Mouse (Mus musculus) skeletal muscle tissue, adult 2 months (tissue): ENCODE results near the gene Btbd6.
A peak's percentile ranks its signal among the peaks of the same experiment; 100 is the strongest.

Source experiments
- DNase-seq: peaks from one replicate; pipeline ENCODE4 v3.0.0-alpha.2; 2012; ENCODE audit warnings: low read depth, low spot score

Gene Btbd6

DNA sequence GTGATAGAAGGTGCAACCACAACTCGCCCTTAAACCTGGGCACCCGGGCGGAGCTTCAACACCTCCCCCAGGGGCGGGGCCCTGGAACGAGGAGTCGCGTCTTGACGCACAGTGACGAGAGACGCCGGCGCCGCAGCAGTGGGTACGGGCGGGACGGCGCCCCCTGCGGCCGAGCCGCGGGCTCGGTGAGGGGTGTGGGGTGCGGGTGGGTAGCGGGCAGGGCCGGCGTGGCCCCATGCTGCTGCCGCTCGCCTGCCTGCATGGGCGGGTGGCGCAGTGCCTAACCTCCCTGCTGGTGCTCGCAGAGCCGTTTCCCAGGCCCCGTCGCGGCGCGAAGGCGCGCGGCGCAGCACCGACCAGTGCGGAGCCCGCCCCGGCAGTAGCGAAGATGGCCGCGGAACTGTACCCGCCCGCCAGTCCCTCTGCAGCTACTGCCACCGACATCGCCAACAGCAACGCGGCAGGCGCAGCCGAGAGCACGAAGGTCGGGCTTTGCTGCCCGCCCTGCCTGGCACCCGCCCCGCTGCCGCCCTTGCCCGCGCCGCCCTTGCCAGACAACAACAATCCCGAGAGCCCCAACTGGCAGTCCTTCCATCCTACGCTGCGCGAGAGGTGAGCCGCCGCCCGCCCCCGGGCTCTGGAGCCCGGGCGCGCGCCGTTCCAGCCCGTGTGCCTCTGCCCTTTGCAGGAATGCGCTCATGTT lies at the start of gene Btbd6:
Btbd6 (plus strand) TSS at position 112 of the 703 bp plus-strand sequence.
- DNase-seq = peak; percentile 76

DNA sequence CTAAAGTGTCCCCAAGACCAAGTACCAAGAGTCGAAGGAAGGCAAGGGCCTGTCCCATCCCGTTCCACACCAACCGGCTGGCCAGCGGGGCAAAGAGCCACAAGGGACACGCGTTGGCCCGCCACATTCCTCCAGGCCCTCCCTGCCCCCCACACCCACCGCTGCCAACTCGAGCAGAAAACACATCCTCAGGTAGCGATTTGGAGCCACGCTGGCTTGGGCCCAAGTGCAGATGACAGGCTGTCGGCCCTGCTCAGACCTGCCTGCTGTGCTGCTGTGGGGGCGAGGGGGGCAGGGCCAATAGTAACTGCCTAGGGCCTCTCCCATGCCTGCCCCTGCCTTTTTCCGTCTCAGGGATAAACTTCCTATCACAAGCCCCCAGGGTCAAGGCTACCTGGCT lies 49.0 kb upstream of the Btbd6 start:
- no peak for DNase-seq

DNA sequence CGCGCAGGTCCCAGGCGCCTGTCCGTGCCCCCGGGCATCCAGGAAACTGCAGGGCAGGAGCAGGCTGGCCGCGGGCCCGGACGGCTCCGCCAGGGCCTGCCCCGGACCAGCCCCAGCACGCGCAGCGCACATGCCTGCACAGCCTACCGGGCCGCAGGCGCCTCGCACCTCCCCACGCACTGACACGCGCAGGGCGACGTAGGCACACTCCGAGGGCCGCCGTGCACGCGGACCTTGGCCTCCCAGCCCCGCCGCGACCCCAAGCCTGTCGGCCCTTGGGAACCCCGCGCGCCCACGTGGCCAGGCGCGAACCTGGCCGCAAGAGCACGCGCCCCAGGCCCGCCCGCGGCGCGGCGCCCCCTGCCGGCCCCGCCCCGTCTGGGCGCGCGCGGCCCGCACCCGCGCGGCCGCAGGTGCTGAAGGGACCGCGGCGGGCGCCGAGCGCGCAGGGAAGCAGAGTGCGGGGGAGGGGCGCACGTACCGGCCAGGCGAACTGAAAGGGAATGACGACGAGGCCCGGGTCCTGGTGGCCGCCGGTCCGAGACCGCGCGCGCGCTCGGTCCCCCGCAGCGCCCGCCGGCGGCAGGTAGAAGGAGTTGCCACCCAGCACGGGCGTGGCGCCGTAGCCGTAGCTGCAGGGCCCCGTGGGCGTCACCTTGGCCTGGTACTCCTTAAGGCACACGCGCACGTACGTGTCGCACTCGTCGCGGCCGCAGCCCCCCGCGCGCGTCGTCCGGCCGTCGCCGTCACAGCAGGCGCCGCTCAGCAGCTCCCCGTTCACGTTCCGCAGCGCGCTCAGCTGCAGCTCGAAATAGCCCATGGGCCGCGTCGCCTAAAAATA lies 47.7 kb upstream of the Btbd6 start:
- DNase-seq = no peak

DNA sequence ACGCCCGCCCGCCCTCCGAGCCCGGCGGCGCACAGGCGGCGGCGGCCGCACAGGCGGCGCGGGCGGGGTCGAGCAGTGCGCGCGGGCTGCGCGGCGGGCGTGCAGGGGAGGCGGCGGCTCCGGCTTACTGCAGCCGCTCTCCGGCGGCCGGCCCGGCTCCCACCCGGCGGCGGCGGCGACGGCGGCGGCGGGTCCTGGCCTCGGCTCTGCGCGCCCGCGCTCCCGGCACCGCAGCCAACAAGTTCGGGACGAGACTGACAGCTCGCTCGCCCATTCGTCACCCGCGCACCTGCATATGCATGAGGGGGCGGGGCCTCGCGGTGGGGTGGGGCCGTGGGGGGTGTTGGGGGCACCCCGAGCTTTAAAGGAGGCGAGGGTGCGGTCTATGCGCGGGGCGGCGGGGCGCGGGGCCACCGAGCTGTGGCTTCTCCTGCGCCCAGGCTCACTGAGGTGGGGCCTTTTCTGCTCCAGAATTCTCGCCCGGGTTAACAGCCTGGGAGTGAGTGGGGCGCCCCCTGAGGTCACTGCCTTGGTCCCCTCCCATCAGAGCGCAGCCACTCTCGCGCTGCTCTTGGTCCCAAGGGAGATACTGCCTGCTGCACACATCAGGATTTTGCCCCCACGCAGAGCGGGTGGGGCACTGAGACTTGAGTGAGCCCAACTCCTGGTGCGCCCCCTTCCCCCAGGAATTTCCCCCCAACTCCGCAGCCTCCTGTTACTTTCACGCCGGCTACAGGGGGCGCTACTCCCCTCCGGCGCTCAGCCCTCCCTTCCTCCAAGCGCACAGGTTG lies 46.5 kb upstream of the Btbd6 start, which contains the start of gene Jag2:
Jag2 (minus strand) TSS at position 215 of the 791 bp plus-strand sequence.
- DNase-seq = peak; percentile 64

DNA sequence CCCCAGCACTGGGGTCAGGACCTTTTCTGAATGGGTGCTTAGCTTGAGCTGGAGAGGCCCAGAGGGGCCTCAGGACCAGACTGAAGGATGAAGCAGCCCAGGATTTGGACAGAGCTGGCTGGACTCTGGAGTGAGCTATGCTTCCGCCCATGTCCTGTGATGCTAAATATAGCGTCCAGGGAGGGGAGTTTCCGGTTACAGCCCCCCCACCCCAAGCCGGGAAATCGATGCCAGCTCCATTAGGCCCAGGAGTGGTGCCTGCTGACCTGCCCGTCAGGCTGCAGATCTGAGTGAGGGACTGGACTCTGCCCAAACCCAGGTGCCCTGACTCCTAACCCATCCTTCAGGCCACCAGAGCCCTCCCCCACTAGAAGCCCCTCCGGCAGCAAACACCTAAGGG lies 43.6 kb upstream of the Btbd6 start:
- DNase-seq = peak; percentile 83

DNA sequence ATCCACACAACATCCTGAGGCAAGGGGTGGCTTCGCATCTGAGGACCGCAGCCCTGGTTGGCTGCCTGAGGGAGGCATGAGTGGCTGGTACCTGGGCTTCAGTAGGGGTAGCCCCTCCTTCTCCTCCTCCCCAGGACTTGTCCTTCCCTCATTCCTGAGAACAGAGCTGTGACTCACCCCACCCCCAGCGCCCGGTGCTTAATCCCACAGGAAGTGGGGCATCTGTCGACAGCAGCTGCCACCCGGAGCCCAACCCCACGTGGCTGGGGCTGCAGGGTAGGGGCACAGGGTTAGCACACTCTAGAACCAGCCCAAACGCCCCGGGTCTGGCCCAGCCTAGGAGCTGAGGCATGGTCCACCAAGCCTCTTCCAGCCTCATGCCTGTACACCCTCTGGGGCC lies 38.4 kb upstream of the Btbd6 start:
- DNase-seq = no peak

DNA sequence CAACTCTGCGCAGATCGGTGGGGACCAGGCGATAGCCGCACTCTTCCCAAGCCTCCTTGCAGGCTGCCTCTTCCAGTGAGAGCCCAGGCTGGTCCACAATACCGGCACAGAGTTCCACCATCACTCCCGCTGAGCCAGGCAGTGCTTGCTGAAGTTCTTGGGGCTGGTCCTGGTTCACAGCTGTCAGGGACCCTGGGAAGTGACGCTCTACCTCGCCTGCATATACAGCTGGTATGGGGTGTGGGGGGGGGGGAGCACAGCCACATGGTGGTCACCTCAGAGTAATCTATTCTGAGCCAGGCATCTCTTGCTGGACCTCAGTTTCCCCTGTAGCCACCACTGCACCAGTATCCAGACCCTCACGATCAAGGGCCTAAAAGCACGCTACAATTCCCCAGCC lies 37.9 kb upstream of the Btbd6 start:
- DNase-seq = no peak

DNA sequence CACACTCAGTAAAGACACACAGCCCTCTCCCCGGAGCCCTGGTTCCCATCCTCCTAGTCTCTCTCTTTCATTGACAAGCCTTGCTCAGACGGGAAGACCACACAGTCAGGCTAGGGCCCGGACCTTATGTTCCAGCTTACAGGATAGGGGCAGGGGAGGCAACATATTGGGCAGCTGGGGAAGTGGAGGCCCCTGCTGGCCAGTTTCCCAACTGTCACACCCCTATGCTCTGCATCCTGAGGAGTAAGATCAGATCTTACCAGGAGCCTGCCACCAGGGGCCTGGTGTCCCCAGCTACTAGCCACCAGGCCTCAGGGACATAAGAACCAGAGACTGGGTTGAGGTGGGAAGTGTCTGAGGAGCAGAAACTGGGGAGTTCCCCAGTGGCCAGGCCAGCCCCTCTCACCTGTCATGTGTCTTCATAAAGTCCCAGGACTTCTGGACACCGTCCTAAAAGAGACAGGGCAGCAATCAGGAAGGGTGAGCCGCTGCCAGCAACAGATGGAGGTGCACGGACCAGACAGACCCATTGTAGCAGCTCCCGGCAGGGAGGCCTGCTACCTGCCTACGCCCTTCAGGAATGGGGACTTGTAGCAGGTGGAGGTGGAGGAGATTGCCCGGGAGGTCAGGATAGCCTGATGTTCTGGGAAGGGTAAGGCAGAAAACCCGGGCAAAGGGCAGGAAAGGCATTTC lies 37.3 kb upstream of the Btbd6 start:
- DNase-seq = no peak

DNA sequence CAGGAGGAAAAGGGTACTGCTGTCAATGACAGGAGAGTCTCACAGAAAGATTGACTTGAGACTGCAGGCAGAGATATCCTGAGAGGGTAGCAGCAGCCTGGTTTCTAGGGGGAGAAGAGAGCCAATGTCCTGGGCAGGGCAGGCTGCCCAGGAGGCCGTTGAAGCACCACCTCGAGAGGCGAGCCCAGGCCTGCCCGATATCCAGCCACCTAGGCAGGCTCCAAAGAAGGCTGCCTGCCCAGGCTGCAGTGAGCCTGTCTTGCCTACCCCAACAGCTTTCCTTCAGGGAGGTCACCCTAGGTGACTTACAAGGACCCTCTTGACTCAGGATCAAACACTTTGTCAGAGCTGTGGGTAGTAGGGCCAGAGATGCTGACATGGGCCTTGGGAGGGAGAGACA lies 36.0 kb upstream of the Btbd6 start:
- no peak for DNase-seq

DNA sequence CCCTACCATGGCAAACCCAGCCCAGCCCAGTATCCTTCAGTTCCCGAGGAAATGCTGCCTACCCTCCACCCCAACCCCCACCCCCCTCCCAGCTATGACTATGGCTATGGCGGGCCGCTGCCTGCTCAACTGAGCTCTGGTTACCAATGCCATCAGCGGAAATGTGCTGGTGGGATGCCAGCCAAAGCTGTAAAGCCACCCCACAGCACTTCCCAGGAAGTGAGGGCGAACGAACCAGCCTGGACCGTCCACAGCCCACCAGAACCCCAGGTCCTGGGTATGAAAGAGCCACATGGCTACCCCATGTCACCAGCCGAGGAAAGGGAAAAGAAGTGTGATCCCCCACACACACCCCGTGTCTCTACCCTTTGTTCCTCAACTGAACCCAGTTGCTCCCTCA lies 35.6 kb upstream of the Btbd6 start:
- no peak for DNase-seq

DNA sequence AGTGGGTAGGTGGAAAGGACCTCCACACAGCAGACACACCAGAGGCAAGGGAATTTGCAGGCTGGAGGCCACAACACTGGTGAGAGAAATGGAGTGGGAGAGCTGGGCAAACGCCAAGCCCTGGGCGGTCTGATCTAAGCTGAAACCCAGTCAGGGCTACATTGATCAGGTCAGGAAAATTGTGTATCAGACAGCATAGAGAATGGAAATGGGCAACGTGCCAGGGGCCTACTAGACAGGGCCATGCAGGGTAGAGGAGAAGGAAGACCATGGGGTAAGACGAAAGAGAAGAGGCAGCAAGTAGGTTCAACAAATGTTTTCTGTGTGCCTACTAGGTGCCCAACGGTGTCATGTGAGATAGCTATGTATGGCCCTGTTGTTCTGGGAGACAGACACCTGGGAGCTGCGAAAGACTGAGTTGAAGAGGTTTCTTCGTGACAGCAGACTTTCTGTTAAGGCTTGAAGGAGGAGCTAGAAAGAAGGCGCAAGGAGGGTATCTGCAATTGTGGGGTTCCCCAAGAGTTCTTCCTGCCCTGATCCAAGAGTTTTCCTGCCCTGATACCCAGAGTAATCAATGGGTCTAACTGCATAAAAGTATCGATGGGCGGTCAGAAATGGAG lies 35.0 kb upstream of the Btbd6 start:
- no peak for DNase-seq

DNA sequence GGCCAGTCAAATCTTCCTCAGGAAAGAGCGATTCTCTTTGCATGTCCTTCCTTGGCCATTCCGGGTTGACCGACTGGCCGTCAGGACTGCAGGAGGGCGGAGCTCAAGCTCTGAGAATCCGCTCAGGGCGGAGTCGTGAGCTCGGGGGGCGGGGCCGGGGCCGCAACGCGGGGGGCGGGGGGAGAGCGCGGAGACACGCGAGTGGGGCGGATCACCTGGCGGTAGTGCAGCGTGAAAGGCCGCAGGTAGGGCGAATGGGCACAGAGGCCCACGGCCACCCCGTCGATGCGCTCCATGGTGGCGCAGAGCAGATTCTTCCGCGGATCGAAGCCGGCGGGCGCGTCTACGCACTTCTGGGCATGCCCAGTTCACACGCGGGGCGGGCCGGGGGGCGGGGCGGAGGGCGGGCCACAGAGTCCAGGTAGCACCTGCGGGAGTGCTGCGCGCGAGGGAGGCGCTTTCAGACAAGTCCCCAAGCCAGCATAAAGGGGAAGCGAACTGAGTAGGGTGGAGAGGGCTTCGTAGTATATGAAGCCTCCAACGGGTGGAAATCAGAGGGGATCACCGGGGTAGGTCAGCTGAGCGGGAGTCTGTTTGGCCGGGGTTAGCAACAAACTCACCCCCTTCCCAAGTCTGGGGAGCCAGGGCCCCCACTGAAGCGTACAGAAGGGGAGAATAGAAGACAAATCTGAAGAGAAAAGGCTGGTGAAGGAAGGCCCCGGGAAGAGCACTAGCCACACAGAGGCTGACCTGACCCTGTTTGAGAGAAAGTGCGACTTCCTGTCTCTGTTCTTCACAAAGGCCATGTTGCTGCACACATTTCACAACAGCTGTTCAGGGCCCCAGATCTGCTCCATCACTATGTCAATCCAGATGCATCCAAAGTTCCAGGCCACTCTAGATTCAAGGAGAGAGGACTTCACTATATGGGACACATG lies 34.2 kb upstream of the Btbd6 start, which contains the start of gene Nudt14:
Nudt14 (minus strand) TSS at position 349 of the 938 bp plus-strand sequence.
- DNase-seq = peak; percentile 64

DNA sequence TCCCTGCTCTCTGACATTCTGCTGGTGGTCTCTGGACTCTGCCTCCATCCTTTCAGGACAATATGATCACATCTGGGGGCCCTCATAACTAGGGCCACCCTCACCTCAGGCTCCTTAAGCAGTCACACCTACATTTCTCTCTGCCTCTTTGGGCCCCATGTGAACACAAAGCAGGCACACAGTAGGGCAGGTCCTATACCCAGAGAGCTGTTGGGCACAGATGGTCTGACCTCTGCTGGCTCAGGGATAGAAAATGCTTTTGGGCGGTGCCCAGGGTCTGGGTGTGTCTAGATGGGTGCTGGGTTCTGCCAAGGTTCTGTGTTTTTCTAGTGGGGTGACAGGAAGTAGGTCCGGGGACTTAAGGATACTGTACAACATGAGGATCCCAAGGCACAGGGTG lies 32.6 kb upstream of the Btbd6 start:
- no peak for DNase-seq

DNA sequence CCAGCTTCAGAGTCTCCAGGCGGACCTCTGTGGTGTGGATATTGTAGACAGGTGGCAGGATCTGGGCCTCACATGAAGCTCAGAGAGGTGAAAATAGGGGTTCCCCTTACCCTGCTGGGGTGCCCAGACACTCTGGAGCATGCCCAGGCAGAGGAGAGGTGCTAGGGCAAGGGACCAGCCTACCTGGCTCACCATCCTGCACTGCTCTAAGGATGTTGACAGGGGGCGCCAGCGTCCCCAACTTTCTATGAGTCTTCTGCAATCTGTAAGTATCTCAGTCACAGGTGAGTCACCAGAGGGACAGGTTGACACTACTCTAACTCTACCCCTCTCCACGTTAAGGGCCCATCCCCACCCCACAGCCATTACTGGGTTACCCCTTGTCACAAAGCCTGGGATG lies 29.0 kb upstream of the Btbd6 start:
- no peak for DNase-seq

DNA sequence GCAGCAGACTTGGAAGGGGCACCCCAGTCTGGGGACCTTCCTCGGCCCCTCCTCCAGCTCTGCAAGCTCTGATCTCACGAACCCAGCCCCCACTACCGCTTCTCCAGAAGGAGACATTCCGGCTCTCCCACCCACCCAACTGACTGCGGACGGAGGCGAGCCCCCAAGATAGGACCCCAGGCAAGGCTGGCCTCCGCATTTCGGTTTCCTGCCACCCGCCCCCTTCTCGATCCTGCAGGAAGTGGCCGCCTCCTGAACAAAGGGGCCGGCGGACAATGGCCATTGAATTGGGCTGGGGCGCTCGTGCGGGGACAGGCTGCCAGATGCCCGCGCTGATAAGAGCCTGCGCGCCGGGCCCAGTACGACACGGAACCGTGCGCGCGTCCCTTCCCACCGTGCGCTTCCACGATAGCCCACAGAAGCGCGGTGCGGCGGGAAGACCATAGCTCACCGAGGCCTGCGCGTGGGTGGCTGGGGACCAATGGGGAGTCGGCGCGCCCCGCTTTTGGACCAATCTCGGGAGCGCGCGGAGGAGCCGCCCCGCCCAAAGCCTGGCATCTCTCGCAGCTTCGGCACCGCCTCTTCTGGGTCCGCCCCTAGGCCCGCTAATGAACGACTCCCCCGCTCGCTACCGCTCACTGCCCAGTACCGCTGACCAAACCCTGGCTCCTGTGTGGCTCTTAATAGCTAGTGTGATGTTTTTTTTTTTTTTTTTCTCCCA lies 26.1 kb upstream of the Btbd6 start:
- DNase-seq = peak; percentile 46

DNA sequence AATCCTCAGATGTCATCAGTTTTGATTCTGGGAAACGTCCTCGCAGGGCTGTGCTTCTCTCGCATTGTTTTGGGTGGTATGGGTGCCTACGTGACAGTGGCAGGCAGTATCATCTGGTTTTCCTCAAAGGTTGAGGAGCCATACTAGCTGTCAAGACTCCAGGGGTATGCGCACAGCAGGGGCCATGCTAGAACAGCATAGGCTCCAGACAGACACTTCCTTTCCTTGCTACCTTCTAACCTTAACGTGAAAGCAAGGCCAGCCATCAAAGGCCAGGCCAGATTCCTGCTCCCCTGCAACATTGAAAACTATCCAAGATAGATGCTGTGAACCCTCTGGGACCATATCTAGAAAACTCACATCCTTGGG lies 25.5 kb upstream of the Btbd6 start:
- no peak for DNase-seq

DNA sequence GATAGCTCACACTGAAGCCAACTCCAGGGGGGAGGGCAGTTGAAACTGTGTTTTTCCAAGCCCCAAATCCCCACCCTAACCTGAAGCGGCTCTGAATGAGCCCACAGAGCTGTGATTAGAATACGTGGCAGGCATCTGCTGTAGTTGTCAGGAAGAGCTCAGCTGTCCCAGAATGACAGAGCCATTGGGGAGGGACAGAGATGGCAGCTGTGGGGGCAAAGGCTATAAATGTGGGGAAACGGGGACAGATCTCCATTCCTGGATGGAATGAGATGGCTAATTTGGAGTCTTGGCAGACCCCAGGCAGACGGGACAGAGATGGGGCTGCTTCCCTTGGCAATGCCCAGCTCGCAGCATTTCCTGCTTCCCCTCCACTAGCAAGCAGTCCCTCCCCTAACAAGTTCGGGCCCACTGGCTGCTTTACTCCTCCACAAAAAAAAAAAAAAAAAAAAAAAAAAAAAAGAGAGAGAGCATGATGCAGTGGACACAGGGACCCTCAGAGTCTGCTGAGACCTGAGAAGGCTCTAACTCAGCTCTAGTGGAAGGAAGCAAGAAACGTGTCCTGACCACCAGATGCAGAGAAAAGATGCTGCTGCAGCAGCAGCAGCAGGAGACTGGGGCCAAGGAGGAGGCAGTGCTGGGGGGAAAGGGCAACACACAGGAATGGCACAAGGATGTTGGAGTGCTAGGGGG lies 25.0 kb upstream of the Btbd6 start:
- no peak for DNase-seq

DNA sequence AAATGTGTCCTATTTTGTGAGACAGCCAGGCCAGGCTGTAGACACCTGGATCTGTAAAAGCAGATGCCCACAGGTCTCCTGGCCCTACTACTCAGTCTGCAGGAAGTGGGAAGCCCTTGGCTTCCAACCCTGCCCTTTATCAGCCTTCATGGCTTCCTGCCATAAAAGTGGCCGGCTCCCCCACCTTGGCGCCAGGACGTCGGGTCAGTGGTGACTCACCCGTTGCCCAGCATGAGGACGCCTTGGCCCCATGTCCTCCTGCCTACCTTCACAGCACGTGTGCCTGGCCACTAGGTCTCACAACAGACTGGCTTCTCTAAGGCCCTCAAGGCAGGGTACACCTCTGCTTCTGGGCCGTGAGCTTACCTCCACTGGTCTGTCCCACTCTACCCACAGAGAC lies 23.8 kb upstream of the Btbd6 start:
- DNase-seq = no peak
